Mouse (Mus musculus) megakaryocyte, embryonic 14.5 days (primary cell): Measurements from ENCODE around the gene Tmem88b.

ENCODE experiments used
- FLI1 ChIP-seq: IDR thresholded peaks from 2 replicates; pipeline ENCODE4 v1.6.1; 2012; ENCODE audit warnings: low read length, inconsistent platforms, mixed read lengths
- GATA1 ChIP-seq: IDR thresholded peaks from 3 replicates; pipeline ENCODE4 v1.6.1; 2012; ENCODE audit warnings: mixed read lengths, low read length, inconsistent platforms, borderline replicate concordance

DNA sequence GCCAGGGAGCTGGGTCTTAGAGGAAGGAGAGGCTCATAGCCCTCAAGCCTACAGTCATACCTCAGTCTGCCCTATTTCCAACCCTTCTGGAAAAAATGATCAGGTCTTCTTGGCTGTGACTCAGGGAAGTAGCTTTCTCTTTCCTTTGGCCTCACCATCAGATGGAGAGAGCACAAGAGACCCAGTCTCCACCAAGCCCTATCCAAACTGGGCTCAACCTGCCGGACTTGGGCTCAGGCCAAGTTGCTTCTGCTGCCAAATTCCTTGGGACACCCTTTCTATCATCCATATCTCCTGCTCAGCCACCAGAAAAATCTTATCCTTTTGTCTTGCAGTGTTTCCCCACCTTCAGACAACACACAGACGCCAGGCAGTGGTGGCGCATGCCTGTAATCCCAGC is 9.8 kb downstream of the Tmem88b start:
- TF ChIP-seq FLI1 = no peak
- TF ChIP-seq GATA1 = no peak
